Mouse (Mus musculus): ENCODE measurements around the gene Rab6b. TPM values are rescaled to one million over a fixed set of nuclear protein-coding genes. Genes with fewer than 3 reads are reported as not detected.

Rab6b gene
- polyA plus RNA-seq, 1 experiment from 2014 or later = 3.6 TPM

DNA sequence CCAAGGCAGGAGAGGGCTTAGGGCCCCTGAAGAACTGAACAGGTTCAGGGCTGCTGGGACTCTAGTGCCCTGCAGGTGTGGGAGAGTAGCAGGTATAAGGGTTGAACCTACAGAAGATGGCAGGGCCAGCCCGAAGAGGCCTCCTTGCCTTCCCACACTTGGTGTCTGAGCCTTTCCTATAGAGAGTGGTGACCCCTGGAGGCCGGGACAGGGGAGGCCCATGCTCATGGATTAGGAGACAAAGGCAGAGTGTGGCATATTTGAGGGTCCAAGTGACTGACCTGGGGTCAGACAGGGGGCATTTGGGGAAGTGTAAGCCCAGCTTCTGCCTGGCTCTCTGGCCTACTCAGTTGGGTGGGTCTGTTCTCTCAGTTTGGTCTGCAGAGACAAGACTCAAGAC lies 8.6 kb downstream of the Rab6b start:
- peak; percentile 43; the same call in 1 of the 2 replicates for ATAC-seq (ENCODE audit: low read depth)
- Histone ChIP-seq H3K9me3 (ENCODE audit: control insufficient read depth, low read length) (no peaks in the 10 kb centered on the region), H3K27me3 (ENCODE audit: control insufficient read depth, insufficient read depth, low read depth, low read length) (peaks cover 2% of the 10 kb centered on the region; the same call in 1 of the 2 replicates), H3K9ac (ENCODE audit: low read length) (no peak overlapping the region), H3K4me1 (replicated peaks; ENCODE audit: control insufficient read depth, insufficient read depth, low read length) (no peaks in the 10 kb centered on the region), H3K4me2 (ENCODE audit: low read depth, low read length) (no peak overlapping the region), H3K36me3 (ENCODE audit: control insufficient read depth, insufficient read depth, low read length) (no peaks in the 10 kb centered on the region), H3K4me3 (ENCODE audit: low read length) (no peak overlapping the region), H3K27ac (ENCODE audit: low read length) (no peak overlapping the region)
- 43% methylated on average over 2 of the region's 2 CpGs for WGBS

DNA sequence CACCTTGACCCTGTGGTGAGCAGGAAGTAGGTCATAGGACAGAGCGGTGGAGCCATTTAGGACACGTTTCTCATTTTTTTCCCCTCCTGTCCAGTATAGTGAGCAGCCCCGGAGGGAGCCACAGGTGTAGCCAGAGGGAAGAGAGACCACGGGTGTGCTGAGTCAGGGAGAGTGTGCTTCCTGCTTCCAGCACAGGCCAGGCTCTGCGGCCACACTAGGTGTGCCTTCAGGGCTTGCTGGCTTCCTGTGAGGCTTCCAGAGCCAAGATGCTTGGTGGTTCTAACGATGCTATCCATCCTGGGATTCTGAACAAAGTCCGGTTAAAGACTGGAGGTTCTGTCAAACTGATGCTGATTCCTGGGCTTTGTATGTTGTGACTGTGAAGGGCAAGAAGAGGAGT lies 10.0 kb downstream of the Rab6b start:
- no peak overlapping the region for H3K27ac ChIP-seq (ENCODE audit: low read length)
- H3K9me3 ChIP-seq (ENCODE audit: control insufficient read depth, low read length) = no peaks in the 10 kb centered on the region
- H3K36me3 ChIP-seq (ENCODE audit: control insufficient read depth, insufficient read depth, low read length) = no peaks in the 10 kb centered on the region
- no peak overlapping the region for H3K4me3 ChIP-seq (ENCODE audit: low read length)
- no peaks in the 10 kb centered on the region for H3K27me3 ChIP-seq (ENCODE audit: control insufficient read depth, insufficient read depth, low read depth, low read length)
- no peaks in the 10 kb centered on the region for H3K4me1 ChIP-seq (replicated peaks; ENCODE audit: control insufficient read depth, insufficient read depth, low read length)
- no peak for ATAC-seq (ENCODE audit: low read depth)
- H3K4me2 ChIP-seq (ENCODE audit: low read depth, low read length) = no peak overlapping the region
- no peak overlapping the region for H3K9ac ChIP-seq (ENCODE audit: low read length)
- WGBS = 70% methylated on average over 7 of the region's 7 CpGs

DNA sequence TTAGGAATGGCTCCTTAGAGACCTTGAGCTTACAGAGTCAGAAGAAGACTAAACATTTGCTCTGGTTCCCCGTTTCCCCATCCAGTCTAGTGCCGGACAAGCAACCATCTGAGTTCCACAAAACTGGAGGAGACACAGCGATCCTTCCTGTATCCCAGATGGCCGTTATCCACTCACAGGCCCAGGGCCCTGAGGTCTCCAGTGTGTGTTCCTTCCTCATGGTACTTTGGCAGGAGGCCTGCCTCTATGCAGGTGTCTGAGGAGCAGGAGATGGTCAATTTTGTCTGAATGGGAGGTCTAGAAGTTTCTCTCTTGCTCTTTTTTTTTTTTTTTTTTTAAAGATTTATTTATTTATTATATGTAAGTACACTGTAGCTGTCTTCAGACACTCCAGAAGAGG lies 13.2 kb downstream of the Rab6b start:
- no peaks in the 10 kb centered on the region for H3K36me3 ChIP-seq (ENCODE audit: control insufficient read depth, insufficient read depth, low read length)
- no peaks in the 10 kb centered on the region for H3K4me1 ChIP-seq (replicated peaks; ENCODE audit: control insufficient read depth, insufficient read depth, low read length)
- no peak overlapping the region for H3K27ac ChIP-seq (ENCODE audit: low read length)
- WGBS = 97% methylated on average over 4 of the region's 4 CpGs
- H3K9ac ChIP-seq (ENCODE audit: low read length) = no peak overlapping the region
- no peaks in the 10 kb centered on the region for H3K9me3 ChIP-seq (ENCODE audit: control insufficient read depth, low read length)
- no peak for ATAC-seq (ENCODE audit: low read depth)
- H3K4me3 ChIP-seq (ENCODE audit: low read length) = no peak overlapping the region
- no peak overlapping the region for H3K4me2 ChIP-seq (ENCODE audit: low read depth, low read length)
- H3K27me3 ChIP-seq (ENCODE audit: control insufficient read depth, insufficient read depth, low read depth, low read length) = no peaks in the 10 kb centered on the region

- 51% methylated on average over 6 of the region's 6 CpGs for WGBS
- no peaks in the 10 kb centered on the region for H3K4me1 ChIP-seq (replicated peaks; ENCODE audit: control insufficient read depth, insufficient read depth, low read length)
Observed at GRCm38 (mm10) chr9:103133493-103134124, 22.0 kb downstream of the Rab6b start.

DNA sequence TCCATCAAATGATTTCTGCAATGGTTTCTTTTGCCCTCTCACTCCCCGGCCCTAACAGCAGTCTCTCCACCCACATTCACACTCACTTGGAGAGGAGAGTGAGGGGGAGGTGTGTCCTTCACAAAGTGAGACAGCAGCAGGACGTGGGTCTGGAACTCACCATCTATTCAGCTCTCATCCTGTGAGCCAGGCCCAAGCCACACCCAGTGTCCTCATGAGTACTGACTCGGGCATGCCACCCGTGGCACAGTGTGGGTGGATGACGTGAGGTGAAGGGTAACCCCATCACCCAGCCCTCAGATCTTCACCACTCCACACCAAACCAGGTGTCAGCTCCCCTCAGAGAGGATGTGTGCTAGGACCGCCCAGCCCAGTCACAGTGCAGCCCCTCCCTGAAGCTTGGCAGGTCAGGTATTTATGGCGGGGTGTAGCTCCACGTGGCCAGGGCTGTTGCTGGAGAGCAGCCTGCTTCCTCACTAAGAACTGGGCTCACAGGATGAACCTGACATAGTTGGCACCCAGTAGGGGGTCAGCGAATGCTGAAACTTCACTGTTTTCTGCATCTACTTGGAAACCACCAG lies 23.0 kb downstream of the Rab6b start:
- Histone ChIP-seq H3K9me3 (ENCODE audit: control insufficient read depth, low read length) (no peaks in the 10 kb centered on the region), H3K9ac (ENCODE audit: low read length) (no peak overlapping the region), H3K36me3 (ENCODE audit: control insufficient read depth, insufficient read depth, low read length) (no peaks in the 10 kb centered on the region), H3K27me3 (ENCODE audit: control insufficient read depth, insufficient read depth, low read depth, low read length) (no peaks in the 10 kb centered on the region), H3K4me2 (ENCODE audit: low read depth, low read length) (no peak overlapping the region), H3K4me1 (replicated peaks; ENCODE audit: control insufficient read depth, insufficient read depth, low read length) (no peaks in the 10 kb centered on the region), H3K27ac (ENCODE audit: low read length) (no peak overlapping the region), H3K4me3 (ENCODE audit: low read length) (no peak overlapping the region)
- 52% methylated on average over 9 of the region's 9 CpGs for WGBS
- no peak; the same call in 1 of the 2 replicates for ATAC-seq (ENCODE audit: low read depth)

More at GRCm38 (mm10) chr9:103133493-103134124, 22.0 kb downstream of the Rab6b start:
- H3K9me3 ChIP-seq (ENCODE audit: control insufficient read depth, low read length) = no peaks in the 10 kb centered on the region
- H3K36me3 ChIP-seq (ENCODE audit: control insufficient read depth, insufficient read depth, low read length) = no peaks in the 10 kb centered on the region
- no peaks in the 10 kb centered on the region for H3K27me3 ChIP-seq (ENCODE audit: control insufficient read depth, insufficient read depth, low read depth, low read length)
- H3K9ac ChIP-seq (ENCODE audit: low read length) = no peak overlapping the region
- H3K4me3 ChIP-seq (ENCODE audit: low read length) = no peak overlapping the region
- H3K4me2 ChIP-seq (ENCODE audit: low read depth, low read length) = no peak overlapping the region
- no peak for ATAC-seq (ENCODE audit: low read depth)
- no peak overlapping the region for H3K27ac ChIP-seq (ENCODE audit: low read length)

DNA sequence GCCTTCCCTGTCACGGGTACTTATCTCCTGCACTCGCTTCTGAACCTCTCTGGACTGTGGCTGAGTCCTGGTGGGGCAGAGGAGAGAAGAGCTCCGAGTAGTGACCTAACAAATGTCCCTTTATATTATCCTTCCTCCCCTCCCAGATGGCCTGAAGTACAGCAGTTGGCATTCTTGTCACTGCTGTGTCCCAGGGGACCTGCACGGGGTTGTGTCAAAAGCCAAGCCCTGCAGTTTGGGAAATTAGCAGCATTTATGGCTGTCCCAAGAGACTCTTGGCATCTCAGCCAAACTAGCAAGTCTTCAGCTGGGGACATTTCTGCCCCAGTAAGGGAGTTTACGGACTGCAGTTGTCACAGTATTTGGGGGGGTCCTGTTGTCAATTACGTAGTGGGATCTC lies 27.9 kb downstream of the Rab6b start:
- 65% methylated on average over 6 of the region's 6 CpGs for WGBS
- ATAC-seq (ENCODE audit: low read depth) = no peak
- no peak overlapping the region for H3K27ac ChIP-seq (ENCODE audit: low read length)
- no peaks in the 10 kb centered on the region for H3K9me3 ChIP-seq (ENCODE audit: control insufficient read depth, low read length)
- H3K36me3 ChIP-seq (ENCODE audit: control insufficient read depth, insufficient read depth, low read length) = no peaks in the 10 kb centered on the region
- H3K27me3 ChIP-seq (ENCODE audit: control insufficient read depth, insufficient read depth, low read depth, low read length) = no peaks in the 10 kb centered on the region
- no peak overlapping the region for H3K9ac ChIP-seq (ENCODE audit: low read length)
- H3K4me3 ChIP-seq (ENCODE audit: low read length) = no peak overlapping the region
- H3K4me1 ChIP-seq (replicated peaks; ENCODE audit: control insufficient read depth, insufficient read depth, low read length) = no peaks in the 10 kb centered on the region
- H3K4me2 ChIP-seq (ENCODE audit: low read depth, low read length) = no peak overlapping the region

- Histone ChIP-seq H3K9ac (ENCODE audit: low read length) (no peak overlapping the region), H3K9me3 (ENCODE audit: control insufficient read depth, low read length) (no peaks in the 10 kb centered on the region), H3K4me1 (replicated peaks; ENCODE audit: control insufficient read depth, insufficient read depth, low read length) (no peaks in the 10 kb centered on the region), H3K27me3 (ENCODE audit: control insufficient read depth, insufficient read depth, low read depth, low read length) (no peaks in the 10 kb centered on the region), H3K36me3 (ENCODE audit: control insufficient read depth, insufficient read depth, low read length) (no peaks in the 10 kb centered on the region), H3K27ac (ENCODE audit: low read length) (no peak overlapping the region), H3K4me2 (ENCODE audit: low read depth, low read length) (no peak overlapping the region), H3K4me3 (ENCODE audit: low read length) (no peak overlapping the region)
- WGBS = 72% methylated on average over 6 of the region's 6 CpGs
- ATAC-seq (ENCODE audit: low read depth) = no peak
Observed at GRCm38 (mm10) chr9:103140384-103140783, 28.8 kb downstream of the Rab6b start.

DNA sequence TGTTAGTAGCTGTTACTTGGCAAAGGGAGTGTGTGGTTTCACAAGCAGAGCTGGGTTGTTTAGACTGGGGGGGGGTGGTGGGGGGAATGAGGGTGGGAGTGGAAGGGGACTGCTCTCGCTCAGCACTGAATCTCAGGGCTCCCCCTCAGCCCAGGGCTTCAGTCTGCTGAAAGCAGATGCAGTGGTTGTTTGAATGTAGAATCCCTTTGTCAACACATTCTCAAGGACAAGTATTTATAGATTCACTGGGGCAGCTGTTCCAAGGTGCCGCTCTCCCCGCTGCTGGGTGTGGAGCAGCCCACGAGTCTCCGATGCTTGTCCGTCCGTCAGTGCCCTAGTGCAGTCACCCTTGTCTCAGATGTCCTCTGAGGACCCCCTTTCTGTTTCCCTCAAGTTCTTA lies 29.7 kb downstream of the Rab6b start:
- Histone ChIP-seq H3K4me2 (ENCODE audit: low read depth, low read length) (no peak overlapping the region), H3K27ac (ENCODE audit: low read length) (no peak overlapping the region), H3K9ac (ENCODE audit: low read length) (no peak overlapping the region), H3K9me3 (ENCODE audit: control insufficient read depth, low read length) (no peaks in the 10 kb centered on the region), H3K36me3 (ENCODE audit: control insufficient read depth, insufficient read depth, low read length) (no peaks in the 10 kb centered on the region), H3K4me3 (ENCODE audit: low read length) (no peak overlapping the region), H3K4me1 (replicated peaks; ENCODE audit: control insufficient read depth, insufficient read depth, low read length) (no peaks in the 10 kb centered on the region), H3K27me3 (ENCODE audit: control insufficient read depth, insufficient read depth, low read depth, low read length) (no peaks in the 10 kb centered on the region)
- no peak for ATAC-seq (ENCODE audit: low read depth)
- 82% methylated on average over 7 of the region's 7 CpGs for WGBS

DNA sequence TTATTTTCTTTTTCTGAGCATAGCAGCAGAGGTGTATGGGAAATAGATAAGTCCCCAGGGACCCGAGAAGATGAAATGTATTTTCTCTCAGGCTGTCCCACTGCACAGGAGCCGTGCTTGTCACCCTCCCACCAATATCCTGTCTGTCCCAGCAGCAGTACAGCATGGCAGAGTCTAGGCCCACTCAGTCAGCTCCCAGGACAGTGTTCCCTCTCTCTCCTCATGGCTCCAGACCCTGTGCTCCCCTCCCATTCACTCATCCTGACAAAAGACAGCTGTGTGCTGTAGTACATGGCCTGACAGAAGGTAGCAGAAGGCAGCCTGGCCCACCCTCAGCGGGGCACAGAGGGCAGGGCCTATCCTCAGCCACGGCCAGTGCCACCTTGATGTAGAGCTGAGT lies 32.3 kb downstream of the Rab6b start:
- no peaks in the 10 kb centered on the region; the same call in 1 of the 2 replicates for H3K4me1 ChIP-seq (replicated peaks; ENCODE audit: control insufficient read depth, insufficient read depth, low read length)
- no peaks in the 10 kb centered on the region for H3K36me3 ChIP-seq (ENCODE audit: control insufficient read depth, insufficient read depth, low read length)
- H3K9ac ChIP-seq (ENCODE audit: low read length) = no peak overlapping the region
- 0 out of 2 replicates have a peak, but pooled peaks have one; percentile 31 for ATAC-seq (ENCODE audit: low read depth)
- H3K27ac ChIP-seq (ENCODE audit: low read length) = no peak overlapping the region
- 45% methylated on average over 4 of the region's 4 CpGs for WGBS
- H3K4me3 ChIP-seq (ENCODE audit: low read length) = no peak overlapping the region
- H3K9me3 ChIP-seq (ENCODE audit: control insufficient read depth, low read length) = no peaks in the 10 kb centered on the region
- no peak overlapping the region for H3K4me2 ChIP-seq (ENCODE audit: low read depth, low read length)
- no peaks in the 10 kb centered on the region for H3K27me3 ChIP-seq (ENCODE audit: control insufficient read depth, insufficient read depth, low read depth, low read length)
